Mouse (Mus musculus): ENCODE data around the gene Slc19a2. TPM values are rescaled to one million over a fixed set of nuclear protein-coding genes. Genes with fewer than 3 reads are reported as not detected.

Slc19a2 gene
- polyA plus RNA-seq (2017; shearing (Covaris generic)): 7.2 TPM

DNA sequence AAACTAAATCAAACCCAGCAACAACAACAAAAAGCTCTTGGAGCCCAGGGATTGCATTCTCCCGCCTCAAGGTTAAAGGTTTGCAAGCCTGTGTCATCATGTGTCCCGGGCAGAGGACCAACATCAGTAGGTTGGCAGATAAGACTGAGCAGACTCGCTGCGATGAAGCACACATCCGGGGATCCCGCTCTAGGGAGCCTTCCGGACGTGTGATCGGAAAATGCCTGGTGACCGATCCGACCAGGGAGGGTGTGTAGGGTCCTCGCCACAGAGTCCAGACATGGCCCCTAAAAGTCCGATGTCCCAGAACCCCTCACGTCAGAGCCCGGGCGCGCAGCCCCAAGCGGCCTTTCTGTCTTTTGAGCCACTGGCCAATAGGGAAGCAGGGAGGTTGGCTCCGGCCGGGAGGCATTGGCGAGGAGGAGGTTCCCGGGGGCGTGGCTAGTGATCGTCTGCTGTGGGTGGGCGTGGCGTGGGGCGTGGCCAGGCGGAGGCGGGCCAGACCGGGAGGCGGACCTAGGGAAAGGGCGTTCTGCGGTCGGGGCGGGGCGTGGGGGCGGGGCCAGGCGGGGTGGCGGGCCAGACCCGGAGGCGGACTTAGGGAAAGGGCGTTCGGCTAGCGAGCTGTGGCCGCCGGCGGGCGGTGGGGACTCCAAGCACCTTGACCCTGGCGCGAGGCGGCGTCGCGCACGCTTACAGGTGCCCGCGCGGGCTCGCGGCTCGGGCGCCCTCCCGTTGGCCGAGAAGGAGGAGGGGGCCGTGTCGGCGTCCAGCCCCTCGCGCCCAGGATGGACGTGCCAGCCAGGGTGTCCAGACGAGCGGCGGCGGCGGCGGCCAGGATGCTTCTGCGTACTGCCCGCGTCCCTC is at the start of gene Slc19a2:
Slc19a2 (plus strand) TSS at position 582 of the 867 bp plus-strand sequence.

DNA sequence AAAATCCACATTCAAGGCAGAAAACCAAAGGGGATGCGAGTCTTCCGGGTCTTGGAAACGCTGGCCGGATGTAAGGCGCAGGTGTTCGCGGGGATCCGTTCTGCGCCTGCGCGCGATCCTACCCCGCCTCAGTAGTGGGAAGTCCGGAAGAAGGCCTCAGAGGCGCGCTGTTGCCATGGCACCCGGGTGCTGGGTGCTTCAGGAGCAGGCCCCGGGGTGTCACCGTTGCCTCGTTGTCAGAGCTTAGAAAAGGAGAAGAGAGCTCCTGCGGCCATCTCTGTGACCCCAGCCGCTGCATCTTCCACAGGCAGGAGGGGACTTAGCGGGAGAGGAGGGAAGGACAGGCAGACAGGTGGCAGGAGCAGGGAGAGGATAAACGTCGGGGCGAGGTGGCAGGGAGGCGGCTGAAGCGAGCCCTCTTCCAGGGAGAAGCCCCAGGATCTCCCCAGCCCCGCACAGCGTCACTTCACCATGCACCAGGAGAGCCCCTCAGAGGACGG is 26.7 kb downstream of the Slc19a2 start, which contains the start of gene Ccdc181:
Ccdc181 (plus strand) TSS at position 131 of the 500 bp plus-strand sequence.

DNA sequence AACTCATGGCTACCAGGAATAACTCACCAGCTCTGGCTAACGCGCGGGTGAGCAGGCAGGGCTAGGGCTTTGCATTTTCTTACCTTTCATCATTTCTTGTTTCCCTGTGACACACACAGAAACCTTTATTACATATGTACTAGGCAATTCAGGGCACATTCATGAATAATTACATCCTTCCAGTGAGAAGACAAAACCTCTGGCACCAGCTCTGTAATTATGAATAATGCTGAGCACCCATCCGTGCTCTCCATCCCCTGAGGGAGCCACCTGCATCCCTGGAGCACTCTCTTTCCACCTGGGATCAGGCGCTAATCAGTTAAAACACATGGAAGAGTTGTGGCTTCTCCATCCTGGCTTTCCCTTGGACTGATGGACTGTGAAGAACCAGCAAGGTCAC is 55.0 kb downstream of the Slc19a2 start, which contains the start of gene Nme7:
Nme7 (plus strand) TSS at position 301 of the 400 bp plus-strand sequence.

DNA sequence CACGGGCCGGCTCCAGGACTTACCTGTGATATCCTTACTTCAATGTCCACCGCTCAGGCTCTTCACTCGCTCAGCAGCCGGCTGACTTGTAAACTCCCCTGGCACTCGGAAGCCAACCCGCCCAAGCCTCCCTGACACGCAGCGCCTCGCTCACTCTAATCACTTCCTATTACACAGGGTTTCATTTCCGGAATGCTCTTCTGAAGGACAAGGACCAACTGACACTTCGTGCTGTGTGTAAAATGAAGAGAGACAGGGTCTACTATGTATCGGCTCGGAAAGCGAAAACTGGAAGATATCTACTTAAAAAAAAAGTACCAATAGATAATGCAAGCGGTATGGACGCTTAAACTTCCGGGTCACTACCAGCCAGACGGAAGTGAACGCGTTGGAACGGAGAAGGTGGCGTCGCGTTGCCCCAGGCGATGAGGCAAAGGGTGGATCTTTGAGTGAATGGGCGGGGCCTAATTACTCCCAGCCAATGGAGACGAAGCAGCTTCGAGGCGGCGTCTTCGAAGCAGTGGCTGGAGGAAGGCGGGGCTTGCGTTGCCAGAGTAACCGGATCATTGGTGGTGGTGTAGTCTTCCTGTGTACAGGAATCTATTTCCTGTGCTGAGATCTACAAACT is 58.4 kb downstream of the Slc19a2 start, which contains the start of gene Blzf1:
Blzf1 (minus strand) TSS at position 366 of the 628 bp plus-strand sequence.

Other genes with a start within 250 kb of the Slc19a2 start
- not detected for gene Sele, start 200.8 kb upstream of the Slc19a2 start, polyA plus RNA-seq (2017; shearing (Covaris generic))
- 14.6 TPM for gene Sell, start 187.1 kb upstream of the Slc19a2 start, polyA plus RNA-seq (2017; shearing (Covaris generic))
- gene Selp, start 133.8 kb upstream of the Slc19a2 start, polyA plus RNA-seq (2017; shearing (Covaris generic)): not detected
- gene F5, start 97.2 kb upstream of the Slc19a2 start, polyA plus RNA-seq (2017; shearing (Covaris generic)): not detected
- 4.1 TPM for gene Ccdc181, start 26.5 kb downstream of the Slc19a2 start, polyA plus RNA-seq (2017; shearing (Covaris generic))
- gene Nme7, start 55.1 kb downstream of the Slc19a2 start, polyA plus RNA-seq (2017; shearing (Covaris generic)): 6.0 TPM
- gene Blzf1, start 58.4 kb downstream of the Slc19a2 start, polyA plus RNA-seq (2017; shearing (Covaris generic)): 12.6 TPM
- 4.5 TPM for gene Atp1b1, start 209.3 kb downstream of the Slc19a2 start, polyA plus RNA-seq (2017; shearing (Covaris generic))

Measured in effector memory CD4-positive, alpha-beta T cell, adult 5 months (primary cell).